Mouse (Mus musculus) liver, postnatal 0 days (tissue): ENCODE results near the gene Pum2. TPM values are rescaled to one million over a fixed set of nuclear protein-coding genes. Genes with fewer than 3 reads are reported as not detected.
A peak's percentile ranks its signal among the peaks of the same experiment; 100 is the strongest.

Source experiments
- ATAC-seq: fragments of 200-750 bp; cut with Nextera tagmentation; 2 replicates; pipeline ENCODE4 v1.8.0; 2017; ENCODE audit warnings: mild to moderate bottlenecking, moderate library complexity
- DNase-seq: peaks from one replicate; pipeline ENCODE4 v3.0.0-alpha.2; 2016
- H3K27ac ChIP-seq: fragments of 300-500 bp; sonication (generic); 2 replicates; pipeline ENCODE4 v1.5.1; 2014; ENCODE audit warnings: antibody characterized with exemption, moderate library complexity, mild to moderate bottlenecking, low read depth
- H3K27me3 ChIP-seq: fragments of 300-500 bp; sonication (generic); 2 replicates; pipeline ENCODE4 v1.6.1; 2014; ENCODE audit warnings: low read length, control low read depth, mixed read lengths; ENCODE audit not compliant: insufficient read depth
- H3K36me3 ChIP-seq: fragments of 300-500 bp; sonication (generic); replicated peaks from 2 replicates; pipeline ENCODE4 v1.6.1; 2014; ENCODE audit warnings: mild to moderate bottlenecking, control low read depth, low read length, moderate library complexity, mixed read lengths; ENCODE audit not compliant: insufficient read depth
- H3K4me1 ChIP-seq: fragments of 300-500 bp; sonication (generic); 2 replicates; pipeline ENCODE4 v1.6.1; 2014; ENCODE audit warnings: antibody characterized with exemption, mild to moderate bottlenecking, control low read depth; ENCODE audit not compliant: insufficient read depth
- H3K4me2 ChIP-seq: fragments of 300-500 bp; sonication (generic); 2 replicates; pipeline ENCODE4 v1.6.1; 2014; ENCODE audit warnings: low read depth, mild to moderate bottlenecking, low read length, moderate library complexity, mixed read lengths
- H3K4me3 ChIP-seq: fragments of 300-500 bp; sonication (generic); 2 replicates; pipeline ENCODE4 v1.5.1; 2014; ENCODE audit warnings: low read depth, low read length
- H3K9ac ChIP-seq: fragments of 300-500 bp; sonication (generic); replicated peaks from 2 replicates; pipeline ENCODE4 v1.6.1; 2014; ENCODE audit warnings: mild to moderate bottlenecking, moderate library complexity
- H3K9me3 ChIP-seq: fragments of 300-500 bp; sonication (generic); 2 replicates; pipeline ENCODE4 v1.6.1; 2016; ENCODE audit warnings: mild to moderate bottlenecking, control low read depth, low read length, mixed read lengths
- CTCF ChIP-seq: sonication (generic); IDR thresholded peaks from 2 replicates; pipeline ENCODE4 v1.5.1; 2016; ENCODE audit warnings: antibody characterized with exemption, low read depth
- EP300 ChIP-seq: IDR thresholded peaks from 2 replicates; pipeline ENCODE4 v1.6.1; 2016; ENCODE audit warnings: antibody characterized with exemption, low read depth, mild to moderate bottlenecking
- WGBS: fragments of 180-500 bp; shearing (Covaris S2); extraction: QIAGEN DNeasy Blood & Tissue Kit; methylation state at CpG from one replicate; pipeline ENCODE4 v1.1.7; 2014; ENCODE audit not compliant: insufficient replicate concordance; 5-methylcytosine and 5-hydroxymethylcytosine counted together
- polyA plus RNA-seq: library from polyadenylated mRNA; unstranded; fragments of >200 nt; fragmentation: Nextera tagmentation; extraction: Ambion mirVana; gene quantifications from 2 replicates; pipeline ENCODE4 v1.2.1, GENCODE M21; 2015

The Pum2 gene
- polyA plus RNA-seq, 1 experiment from 2014 or later: 11.9 TPM

GRCm38 (mm10) chr12:8698895-8699294 is 25.0 kb downstream of the Pum2 start:
- Histone ChIP-seq H3K27ac (no peak overlapping the region), H3K4me2 (no peak overlapping the region), H3K36me3 (peaks cover 25% of the 10 kb centered on the region; the same call in 1 of the 2 replicates), H3K4me1 (no peaks in the 10 kb centered on the region; the same call in 1 of the 2 replicates), H3K27me3 (no peaks in the 10 kb centered on the region), H3K9ac (no peak overlapping the region), H3K4me3 (no peak overlapping the region), H3K9me3 (no peaks in the 10 kb centered on the region)
- DNase-seq (peak; percentile 36), ATAC-seq (no peak)
- 63% methylated on average over 2 of the region's 2 CpGs for WGBS
- TF ChIP-seq CTCF (peak; percentile 80), EP300 (no peak)

- DNase-seq: no peak
- Histone ChIP-seq H3K4me3 (no peak overlapping the region), H3K36me3 (peaks cover 42% of the 10 kb centered on the region), H3K9ac (no peak overlapping the region), H3K9me3 (no peaks in the 10 kb centered on the region), H3K27ac (no peak overlapping the region), H3K4me2 (no peak overlapping the region), H3K27me3 (no peaks in the 10 kb centered on the region), H3K4me1 (no peaks in the 10 kb centered on the region)
- WGBS: 79% methylated on average over 1 of the region's 1 CpGs
- TF ChIP-seq CTCF (no peak), EP300 (no peak)
- ATAC-seq: no peak
These were observed 30.1 kb downstream of the Pum2 start for GRCm38 (mm10) chr12:8703988-8704387.

GRCm38 (mm10) chr12:8708876-8709275 is 34.9 kb downstream of the Pum2 start:
- no peaks in the 10 kb centered on the region for H3K9me3 ChIP-seq
- no peak overlapping the region for H3K4me3 ChIP-seq
- ATAC-seq (no peak), DNase-seq (no peak)
- H3K27ac ChIP-seq: no peak overlapping the region
- WGBS: 65% methylated on average over 2 of the region's 2 CpGs
- no peak overlapping the region for H3K9ac ChIP-seq
- H3K4me1 ChIP-seq: no peaks in the 10 kb centered on the region
- no peak overlapping the region for H3K4me2 ChIP-seq
- H3K27me3 ChIP-seq: no peaks in the 10 kb centered on the region
- TF ChIP-seq EP300: no peak
- no peak for TF ChIP-seq CTCF
- H3K36me3 ChIP-seq: peaks cover 46% of the 10 kb centered on the region

- WGBS: 88% methylated on average over 2 of the region's 2 CpGs
These were observed 38.7 kb downstream of the Pum2 start for GRCm38 (mm10) chr12:8712665-8713064.

GRCm38 (mm10) chr12:8716093-8716492 is 42.2 kb downstream of the Pum2 start:
- no peak overlapping the region for H3K4me3 ChIP-seq
- peaks cover 34% of the 10 kb centered on the region for H3K36me3 ChIP-seq
- H3K4me2 ChIP-seq: no peak overlapping the region
- no peak overlapping the region for H3K27ac ChIP-seq
- no peak for DNase-seq
- H3K9ac ChIP-seq: no peak overlapping the region
- H3K27me3 ChIP-seq: no peaks in the 10 kb centered on the region
- no peaks in the 10 kb centered on the region for H3K4me1 ChIP-seq
- TF ChIP-seq EP300: no peak
- TF ChIP-seq CTCF: no peak
- H3K9me3 ChIP-seq: no peaks in the 10 kb centered on the region
- no peak for ATAC-seq
- 69% methylated on average over 1 of the region's 1 CpGs for WGBS

More at GRCm38 (mm10) chr12:8712665-8713064, 38.7 kb downstream of the Pum2 start:
- no peaks in the 10 kb centered on the region for H3K4me1 ChIP-seq
- DNase-seq: no peak
- TF ChIP-seq EP300 (no peak), CTCF (no peak)
- H3K36me3 ChIP-seq: peaks cover 38% of the 10 kb centered on the region
- H3K4me3 ChIP-seq: no peak overlapping the region
- no peak for ATAC-seq
- no peak overlapping the region for H3K27ac ChIP-seq
- H3K9me3 ChIP-seq: no peaks in the 10 kb centered on the region
- no peak overlapping the region for H3K4me2 ChIP-seq
- no peaks in the 10 kb centered on the region for H3K27me3 ChIP-seq
- H3K9ac ChIP-seq: no peak overlapping the region

- Histone ChIP-seq H3K4me2 (no peak overlapping the region), H3K27ac (no peak overlapping the region), H3K9me3 (no peaks in the 10 kb centered on the region), H3K4me1 (no peaks in the 10 kb centered on the region), H3K27me3 (no peaks in the 10 kb centered on the region), H3K36me3 (peaks cover 50% of the 10 kb centered on the region), H3K9ac (no peak overlapping the region), H3K4me3 (no peak overlapping the region)
- TF ChIP-seq CTCF: 0 out of 2 replicates have a peak, but pooled peaks have one; percentile 12
- no peak for TF ChIP-seq EP300
- DNase-seq (no peak), ATAC-seq (no peak)
- 63% methylated on average over 1 of the region's 1 CpGs for WGBS
These were observed 53.0 kb downstream of the Pum2 start for GRCm38 (mm10) chr12:8726890-8727289.

- TF ChIP-seq EP300: no peak
- no peak for TF ChIP-seq CTCF
- H3K27me3 ChIP-seq: no peaks in the 10 kb centered on the region
- H3K4me3 ChIP-seq: no peak overlapping the region
- peaks cover 46% of the 10 kb centered on the region for H3K36me3 ChIP-seq
- H3K27ac ChIP-seq: no peak overlapping the region
- no peak for ATAC-seq
- 86% methylated on average over 2 of the region's 2 CpGs for WGBS
- no peaks in the 10 kb centered on the region for H3K9me3 ChIP-seq
- H3K4me1 ChIP-seq: no peaks in the 10 kb centered on the region
- H3K4me2 ChIP-seq: no peak overlapping the region
- DNase-seq: no peak
- no peak overlapping the region for H3K9ac ChIP-seq
These were observed 54.8 kb downstream of the Pum2 start for GRCm38 (mm10) chr12:8728739-8729138.
